Comparison of ENCODE assay signal across 32 mouse cellular contexts in genomic region chr12:86764060-86764459, GRCm38 (mm10). TPM values are rescaled to one million over a fixed set of nuclear protein-coding genes. Genes with fewer than 3 reads are reported as not detected.
DNase-seq lines count a peak whose midpoint lies in the region; ATAC-seq and TF ChIP-seq lines count a peak whose summit lies in the region.
"Had no signal": no experiment of that assay in that cellular context is flagged by ENCODE, and none has a peak within 500 bp of the region (broad histone marks: within the 10 kb centered on the region; RNA-seq: fewer than 3 reads in every experiment).

No protein-coding gene starts in this region.

- no peaks in the 10 kb centered on the region for H3K4me1 ChIP-seq in midbrain, embryonic 11.5 days (ENCODE audit: control insufficient read depth, insufficient read depth, low read length)
- peaks cover 7% of the 10 kb centered on the region for H3K4me1 ChIP-seq in midbrain, embryonic 10.5 days
- H3K4me1 ChIP-seq in MEL (ENCODE audit: control insufficient read depth in 1 of 2, insufficient read depth in 2 of 2, low read length in 2 of 2), result peaks cover 0 to 8% of the 10 kb centered on the region in 2 experiments; a peak in 3 of 4 replicates
- no peaks in the 10 kb centered on the region; the same call in 1 of the 2 replicates for H3K4me1 ChIP-seq in bone marrow macrophage, adult 2 months (ENCODE audit: control insufficient read depth, insufficient read depth, low read length)
- H3K4me1 ChIP-seq: forebrain, embryonic 15.5 days had no signal

- TF ChIP-seq POLR2A in MEL (IDR thresholded peaks at IDR 0.05; ENCODE audit: control insufficient read depth in 1 of 2, insufficient read depth in 1 of 2, low read depth in 1 of 2, low read length in 2 of 2, poor library complexity in 1 of 2), result no peak
- TF ChIP-seq POLR2A in bone marrow macrophage, adult 2 months (IDR thresholded peaks at IDR 0.05; ENCODE audit: borderline replicate concordance, low read depth, low read length), result no peak

- TF ChIP-seq RAD21 in MEL (IDR thresholded peaks at IDR 0.05; ENCODE audit: low read depth, low read length), result no peak

- no peaks in the 10 kb centered on the region for H3K9me3 ChIP-seq in midbrain, embryonic 11.5 days (ENCODE audit: control insufficient read depth, low read length)
- H3K9me3 ChIP-seq in midbrain, embryonic 10.5 days (replicated peaks), result no peaks in the 10 kb centered on the region; the same call in 1 of the 2 replicates
- H3K9me3 ChIP-seq in MEL (replicated peaks; ENCODE audit: insufficient read depth, low read length), result no peaks in the 10 kb centered on the region
- H3K9me3 ChIP-seq: embryonic facial prominence, embryonic 15.5 days; forebrain, embryonic 13.5 days; forebrain, embryonic 15.5 days; G1E had no signal

- intact Hi-C loops in heart, postnatal 36 days (cut with DNase I), result loop anchor here (10.0 kb wide), 1 partner anchor 571 kb away; no protein-coding TSS in a partner anchor

- H3K9ac ChIP-seq in midbrain, embryonic 11.5 days (ENCODE audit: low read length), result no peak overlapping the region
- no peak overlapping the region for H3K9ac ChIP-seq in MEL (ENCODE audit: control insufficient read depth, low read depth, low read length, poor library complexity, severe bottlenecking)
- H3K9ac ChIP-seq: embryonic facial prominence, embryonic 13.5 days; embryonic facial prominence, embryonic 15.5 days; forebrain, embryonic 13.5 days; forebrain, embryonic 15.5 days had no signal

- H3K4me3 ChIP-seq in midbrain, embryonic 11.5 days (ENCODE audit: low read depth, low read length), result no peak overlapping the region
- H3K4me3 ChIP-seq in midbrain, embryonic 10.5 days, result no peak overlapping the region
- no peak overlapping the region for H3K4me3 ChIP-seq in MEL (ENCODE audit: control insufficient read depth in 1 of 2, insufficient read depth in 1 of 2, low read depth in 2 of 2, low read length in 2 of 2)
- H3K4me3 ChIP-seq in bone marrow macrophage, adult 2 months (ENCODE audit: insufficient read depth, low read length), result no peak overlapping the region
- H3K4me3 ChIP-seq: embryonic facial prominence, embryonic 13.5 days; embryonic facial prominence, embryonic 15.5 days; erythroblast, embryonic 14.5 days; forebrain, embryonic 10.5 days; forebrain, embryonic 13.5 days; forebrain, embryonic 15.5 days had no signal

- no peak for TF ChIP-seq EP300 in MEL (IDR thresholded peaks at IDR 0.05; ENCODE audit: low read depth in 1 of 2, low read length in 2 of 2)

- no peaks in the 10 kb centered on the region for H3K27me3 ChIP-seq in midbrain, embryonic 11.5 days (ENCODE audit: control insufficient read depth, insufficient read depth, low read length)
- peaks cover 5% of the 10 kb centered on the region; the same call in 1 of the 2 replicates for H3K27me3 ChIP-seq in midbrain, embryonic 10.5 days (ENCODE audit: low read depth, poor library complexity, severe bottlenecking)
- H3K27me3 ChIP-seq in MEL (ENCODE audit: control insufficient read depth in 1 of 2, insufficient read depth in 2 of 2, low read length in 2 of 2), result no peaks in the 10 kb centered on the region; a peak in 3 of 4 replicates
- H3K27me3 ChIP-seq: embryonic facial prominence, embryonic 13.5 days; embryonic facial prominence, embryonic 15.5 days; forebrain, embryonic 13.5 days; forebrain, embryonic 15.5 days had no signal

- DNase-seq in midbrain, embryonic 11.5 days (ENCODE audit: low spot score, missing footprints), result peak; percentile 26
- DNase-seq in midbrain, embryonic 10.5 days (ENCODE audit: low spot score), result no peak
- no peak for DNase-seq in MEL (ENCODE audit: low read depth, low spot score)
- DNase-seq in lung, postnatal 36 days, result no peak
- no peak for DNase-seq in heart, postnatal 36 days
- no peak for DNase-seq in adrenal gland, adult (ENCODE audit: inconsistent age in 2 of 2, low spot score in 1 of 2)
- DNase-seq: adrenal gland, adult 2 months; adrenal gland, postnatal 10 days; adrenal gland, postnatal 25 days; cerebellum, adult 11 months; cerebellum, adult 18-20 months; cerebellum, adult 8-10 months; cerebellum, adult 9-11 months; cerebellum, postnatal 14 days; cerebellum, postnatal 36 days; embryo, embryonic 11 days had no signal

- no peak for ATAC-seq in midbrain, embryonic 11.5 days (ENCODE audit: low FRiP score)
- ATAC-seq: activated CD4-positive, CD25-positive, alpha-beta regulatory T cell, adult 4 months; forebrain, embryonic 13.5 days; forebrain, embryonic 15.5 days; Patski had no signal

- H3K36me3 ChIP-seq in midbrain, embryonic 11.5 days (ENCODE audit: control insufficient read depth, insufficient read depth, low read length), result no peaks in the 10 kb centered on the region
- H3K36me3 ChIP-seq in midbrain, embryonic 10.5 days, result no peaks in the 10 kb centered on the region
- peaks cover 0 to 3% of the 10 kb centered on the region in 2 experiments; a peak in 1 of 4 replicates for H3K36me3 ChIP-seq in MEL (ENCODE audit: control insufficient read depth in 1 of 2, insufficient read depth in 2 of 2, low read length in 2 of 2)
- H3K36me3 ChIP-seq: embryonic facial prominence, embryonic 13.5 days; embryonic facial prominence, embryonic 15.5 days; forebrain, embryonic 10.5 days; forebrain, embryonic 15.5 days; G1E had no signal

- no peak overlapping the region for H3K27ac ChIP-seq in midbrain, embryonic 11.5 days (ENCODE audit: low read depth, low read length)
- no peak overlapping the region for H3K27ac ChIP-seq in midbrain, embryonic 10.5 days (replicated peaks)
- no peak overlapping the region for H3K27ac ChIP-seq in MEL (ENCODE audit: control insufficient read depth, low read depth, low read length)
- 0 out of 2 replicates have a peak overlapping the region, but pooled peaks have one; percentile 8 for H3K27ac ChIP-seq in bone marrow macrophage, adult 2 months (ENCODE audit: insufficient read depth, low read depth, low read length)
- H3K27ac ChIP-seq: embryonic facial prominence, embryonic 13.5 days; embryonic facial prominence, embryonic 15.5 days; forebrain, embryonic 10.5 days; forebrain, embryonic 13.5 days; forebrain, embryonic 15.5 days had no signal

- H3K79me2 ChIP-seq in MEL (ENCODE audit: control insufficient read depth, insufficient read depth, low read length, poor library complexity), result no peaks in the 10 kb centered on the region

- WGBS in midbrain, embryonic 11.5 days, result 85% methylated on average over 6 of the region's 6 CpGs
- WGBS in midbrain, embryonic 10.5 days, result 87% methylated on average over 6 of the region's 6 CpGs

- TF ChIP-seq CTCF in MEL (IDR thresholded peaks at IDR 0.05 in 2 of 3, conservative IDR thresholded peaks at IDR 0.05 in 1 of 3; ENCODE audit: control insufficient read depth in 1 of 3, insufficient read depth in 1 of 3, low read depth in 2 of 3, low read length in 3 of 3, poor library complexity in 1 of 3, severe bottlenecking in 1 of 3), result no peak
- no peak for TF ChIP-seq CTCF in bone marrow macrophage, adult 2 months (IDR thresholded peaks at IDR 0.05; ENCODE audit: low read depth, low read length)

- H3K4me2 ChIP-seq in midbrain, embryonic 11.5 days, result no peak overlapping the region
- H3K4me2 ChIP-seq: embryonic facial prominence, embryonic 13.5 days; embryonic facial prominence, embryonic 15.5 days; forebrain, embryonic 13.5 days; forebrain, embryonic 15.5 days had no signal

TF ChIP-seq in MEL, 35 proteins besides CTCF, POLR2A, EP300 and RAD21:
- peak; percentile 44; the same call in 1 of the 2 replicates for TF ChIP-seq BHLHE40 (IDR thresholded peaks at IDR 0.05; ENCODE audit: borderline replicate concordance, low read depth, low read length)
- no peak for TF ChIP-seq ZC3H11A (IDR thresholded peaks at IDR 0.05; ENCODE audit: low read depth, low read length)
- no peak for TF ChIP-seq RCOR1 (IDR thresholded peaks at IDR 0.05; ENCODE audit: low read depth, low read length)
- 0 out of 2 replicates have a peak, but pooled peaks have one; percentile 10 for TF ChIP-seq ETS1 (IDR thresholded peaks at IDR 0.05; ENCODE audit: low read depth, low read length)
- TF ChIP-seq UBTF (IDR thresholded peaks at IDR 0.05; ENCODE audit: borderline replicate concordance, insufficient read depth, low read depth, low read length), result no peak
- no peak for TF ChIP-seq HCFC1 (IDR thresholded peaks at IDR 0.05; ENCODE audit: low read depth, low read length)
- no peak for TF ChIP-seq MXI1 (IDR thresholded peaks at IDR 0.05; ENCODE audit: low read depth, low read length)
- TF ChIP-seq GATA1 (IDR thresholded peaks at IDR 0.05; ENCODE audit: low read depth, low read length), result no peak

RNA-seq across cellular contexts. Expression of gene Lrrc74a, which starts 29.9 kb away (rescaled TPM):
- not detected in 2 replicates for polyA plus RNA-seq in midbrain, embryonic 11.5 days (2014; fragmentation: Nextera tagmentation; extraction: Ambion mirVana)
- polyA plus RNA-seq in midbrain, embryonic 10.5 days (2016; fragmentation: Nextera tagmentation; extraction: Ambion mirVana), result not detected in 2 replicates
- total RNA-seq in MEL (2012; rRNA removed), result not detected in 2 replicates
- not detected for polyA plus RNA-seq in MEL (2012; ENCODE audit: insufficient read depth in 1 of 2, insufficient read length in 2 of 2, low read depth in 1 of 2, low replicate concordance in 2 of 2, missing spikeins in 1 of 2)
- not detected in 2 replicates for polyA plus RNA-seq in bone marrow macrophage, adult 2 months (2012; ENCODE audit: insufficient read depth, insufficient read length, missing spikeins)
- not detected for total RNA-seq in heart, postnatal 36 days (2021)
- total RNA-seq: adrenal gland, adult 2 months; adrenal gland, postnatal 10 days; adrenal gland, postnatal 25 days; adrenal gland, postnatal 4 days; common myeloid progenitor, adult 5-6 weeks had no signal
- polyA plus RNA-seq: activated CD4-positive, CD25-positive, alpha-beta regulatory T cell, adult 4 months; adrenal gland, adult 2 months; brain, embryonic 14.5 days; C2C12; embryonic facial prominence, embryonic 11.5 days; embryonic facial prominence, embryonic 13.5 days; embryonic facial prominence, embryonic 15.5 days; erythroblast, embryonic 14.5 days; forebrain, embryonic 10.5 days; forebrain, embryonic 13.5 days; forebrain, embryonic 15.5 days; frontal cortex, adult 2 months; G1E; Patski had no signal

RNA-seq across cellular contexts. Expression of gene Angel1, which starts 37.8 kb away (rescaled TPM):
- polyA plus RNA-seq in midbrain, embryonic 11.5 days (2014; fragmentation: Nextera tagmentation; extraction: Ambion mirVana), result 12.2 and 12.5 TPM in 2 replicates
- polyA plus RNA-seq in midbrain, embryonic 10.5 days (2016; fragmentation: Nextera tagmentation; extraction: Ambion mirVana), result 14.4 and 16.0 TPM in 2 replicates
- 1.3 TPM in 2 replicates for total RNA-seq in MEL (2012; rRNA removed)
- 1 to 10 TPM in 1 of 2 experiments, not detected in 1; 5.3 TPM for polyA plus RNA-seq in MEL (2012; ENCODE audit: insufficient read depth in 1 of 2, insufficient read length in 2 of 2, low read depth in 1 of 2, low replicate concordance in 2 of 2, missing spikeins in 1 of 2)
- polyA plus RNA-seq in bone marrow macrophage, adult 2 months (2012; ENCODE audit: insufficient read depth, insufficient read length, missing spikeins), result 2.8 and 3.3 TPM in 2 replicates
- 1 to 10 TPM; 3.2 to 4.4 TPM for total RNA-seq in heart, postnatal 36 days (2021)
